Mouse (Mus musculus): ENCODE results near the gene Polr2b. TPM values are rescaled to one million over a fixed set of nuclear protein-coding genes. Genes with fewer than 3 reads are reported as not detected.

Gene Polr2b
- 69.2 and 70.0 TPM in 2 replicates for polyA plus RNA-seq (2015; fragmentation: Nextera tagmentation; extraction: Ambion mirVana)

DNA sequence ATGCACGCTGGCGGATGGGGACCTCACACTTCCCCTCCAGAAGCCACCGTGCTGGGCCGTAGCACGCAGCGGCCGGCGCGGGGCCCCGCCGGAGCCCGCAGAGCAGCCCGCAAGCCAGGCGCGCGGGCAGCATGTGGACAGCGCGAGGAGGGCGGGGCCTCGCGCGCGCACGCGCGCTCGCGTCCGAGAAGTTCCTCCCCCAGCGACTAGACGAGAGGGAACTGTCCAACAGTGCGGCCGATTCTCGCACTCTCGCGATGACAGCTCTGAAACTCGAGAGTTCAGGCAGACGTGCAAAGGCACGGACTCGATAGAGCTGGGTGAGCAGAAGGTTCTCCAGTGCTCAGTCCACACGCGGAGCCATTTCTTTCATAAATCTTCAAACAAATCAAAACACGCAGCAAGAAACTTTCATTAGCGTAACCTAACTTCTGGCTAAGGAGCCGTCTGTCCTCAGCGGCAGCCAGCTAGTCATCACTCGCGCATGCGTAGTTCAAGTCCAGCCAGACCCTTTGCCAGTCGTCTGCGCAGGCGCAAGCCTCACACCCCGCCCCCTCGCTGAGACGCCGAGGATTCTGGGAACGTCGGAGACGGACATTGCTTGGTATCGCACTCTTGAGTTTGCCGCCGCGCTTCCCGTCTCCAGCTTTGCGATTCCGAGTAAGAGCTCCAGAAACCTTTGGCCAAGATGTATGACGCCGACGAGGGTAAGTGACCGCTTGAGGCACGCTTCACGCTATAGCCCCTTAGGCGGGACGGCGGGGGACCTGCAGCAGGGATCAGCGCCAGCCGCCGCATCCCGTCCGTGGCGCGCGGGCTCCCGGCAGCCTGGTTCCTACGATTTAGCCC, at the start of gene Polr2b, which contains the start of gene Noa1:
Gene Polr2b, plus strand, starts transcription at position 224 of the 849 bp plus-strand sequence.
Gene Noa1, minus strand, starts transcription at position 161 of the 849 bp plus-strand sequence.
- H3K4me2 ChIP-seq: peak within 1 kb of the TSS; percentile 99
- H3K4me3 ChIP-seq: peak within 1 kb of the TSS; percentile 96
- H3K9ac ChIP-seq: peak within 1 kb of the TSS; percentile 83
- peaks cover 34% of the 10 kb centered on the region for H3K4me1 ChIP-seq (replicated peaks)
- peak within 1 kb of the TSS; percentile 95 for H3K27ac ChIP-seq
- peak; percentile 97 for ATAC-seq (ENCODE audit: low FRiP score)
- H3K9me3 ChIP-seq: no peaks in the 10 kb centered on the region
- peaks cover 43% of the 10 kb centered on the region for H3K36me3 ChIP-seq
- under 1% methylated on average over 85 of the region's 85 CpGs for WGBS
- no peaks in the 10 kb centered on the region for H3K27me3 ChIP-seq

DNA sequence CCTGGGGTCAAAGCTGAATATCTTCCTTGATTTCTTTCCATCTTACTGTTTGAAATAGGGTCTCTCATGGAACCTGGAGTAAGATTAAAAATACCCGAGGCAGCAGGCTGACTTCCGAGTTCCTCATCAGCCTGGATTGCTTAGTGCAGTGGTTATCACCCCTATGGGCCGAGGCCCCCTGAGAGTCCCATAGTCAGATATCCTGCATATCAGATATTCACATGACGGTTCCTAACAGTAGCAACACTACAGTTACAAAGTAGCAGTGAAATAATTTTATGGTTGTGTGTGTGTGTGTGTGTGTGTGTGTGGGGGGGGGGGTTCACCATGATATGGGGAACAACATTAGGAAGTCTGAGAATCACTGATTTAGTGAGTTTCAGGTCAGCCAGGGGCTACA, 48.8 kb upstream of the Polr2b start:
- no peak overlapping the region for H3K4me2 ChIP-seq
- H3K4me1 ChIP-seq (replicated peaks): 0 out of 2 replicates have a peak, but pooled peaks cover 7% of the 10 kb centered on the region
- H3K4me3 ChIP-seq: no peak overlapping the region
- no peak overlapping the region for H3K9ac ChIP-seq
- H3K27ac ChIP-seq: no peak overlapping the region
- no peaks in the 10 kb centered on the region for H3K36me3 ChIP-seq
- WGBS: 82% methylated on average over 4 of the region's 4 CpGs
- no peaks in the 10 kb centered on the region for H3K27me3 ChIP-seq
- H3K9me3 ChIP-seq: no peaks in the 10 kb centered on the region
- no peak for ATAC-seq (ENCODE audit: low FRiP score)

- no peaks in the 10 kb centered on the region for H3K36me3 ChIP-seq
- no peak overlapping the region for H3K4me3 ChIP-seq
- H3K27ac ChIP-seq: no peak overlapping the region
- H3K4me2 ChIP-seq: no peak overlapping the region
- H3K9ac ChIP-seq: no peak overlapping the region
- no peak for ATAC-seq (ENCODE audit: low FRiP score)
- 20% methylated on average over 5 of the region's 5 CpGs for WGBS
- H3K27me3 ChIP-seq: no peaks in the 10 kb centered on the region
- no peaks in the 10 kb centered on the region for H3K9me3 ChIP-seq
- H3K4me1 ChIP-seq (replicated peaks): peaks cover 13% of the 10 kb centered on the region
Measured at GRCm38 (mm10) chr5:77262105-77262504, 47.8 kb upstream of the Polr2b start.

DNA sequence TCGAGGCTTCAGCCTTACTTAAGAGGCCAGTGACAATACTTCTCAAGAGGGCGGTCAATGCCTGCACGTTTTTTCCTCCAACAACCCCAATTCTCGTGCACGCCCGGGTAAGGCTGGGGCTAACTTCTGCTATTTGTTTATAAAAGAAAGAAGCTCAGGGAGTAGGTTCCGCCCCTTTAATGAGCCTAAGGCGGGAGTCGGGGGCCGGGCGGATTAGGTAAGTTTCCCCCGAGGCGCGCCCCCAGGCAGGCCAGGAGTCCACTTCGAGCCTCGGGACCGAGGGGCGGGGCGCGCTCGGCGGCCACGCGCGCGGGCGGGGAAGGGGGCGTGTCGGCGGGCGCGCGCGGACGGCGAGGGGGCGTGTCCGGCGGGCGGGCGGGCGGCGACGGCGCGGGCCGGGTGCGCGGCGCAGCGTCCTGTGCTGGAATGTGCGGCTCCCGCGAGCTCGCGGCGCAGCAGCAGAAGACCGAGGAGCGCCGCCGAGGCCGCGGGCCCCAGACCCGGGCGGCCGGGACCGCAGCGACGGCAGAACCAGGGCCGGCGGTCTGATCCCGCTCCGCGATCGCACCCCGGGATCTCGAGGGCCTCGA, 44.8 kb upstream of the Polr2b start, which contains the start of gene Rest:
Gene Rest, plus strand, starts transcription at position 411 of the 590 bp plus-strand sequence.
- under 1% methylated on average over 63 of the region's 78 CpGs for WGBS
- ATAC-seq (ENCODE audit: low FRiP score): peak; percentile 89
- peak within 1 kb of the TSS; percentile 72 for H3K4me2 ChIP-seq
- no peaks in the 10 kb centered on the region for H3K9me3 ChIP-seq
- H3K27me3 ChIP-seq: no peaks in the 10 kb centered on the region
- peak within 1 kb of the TSS; percentile 94 for H3K4me3 ChIP-seq
- H3K9ac ChIP-seq: peak within 1 kb of the TSS; percentile 85
- peaks cover 14% of the 10 kb centered on the region for H3K36me3 ChIP-seq
- peak within 1 kb of the TSS; percentile 90 for H3K27ac ChIP-seq
- H3K4me1 ChIP-seq (replicated peaks): peaks cover 28% of the 10 kb centered on the region

DNA sequence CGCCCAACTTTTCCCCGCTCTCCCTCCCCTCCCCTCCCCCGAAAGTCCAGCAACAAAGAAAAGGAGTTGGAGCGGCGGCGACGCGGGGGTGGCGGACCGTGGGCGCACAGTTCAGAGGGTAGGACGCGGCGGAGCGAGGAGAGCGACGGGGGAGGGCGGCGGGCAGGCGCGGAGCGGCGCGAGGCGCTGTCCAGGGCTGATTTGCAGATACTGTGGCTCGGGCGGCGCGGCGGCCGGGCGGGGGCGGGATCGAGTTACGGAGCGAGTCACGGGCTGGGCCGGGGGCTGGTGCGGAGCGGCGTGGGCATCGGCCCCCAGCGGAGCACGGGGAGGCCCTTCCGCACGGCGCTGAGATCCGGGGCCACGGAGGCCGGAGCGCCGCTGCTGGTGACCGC, 44.3 kb upstream of the Polr2b start:
- peak overlapping the region; percentile 94 for H3K4me3 ChIP-seq
- H3K9me3 ChIP-seq: no peaks in the 10 kb centered on the region
- H3K4me1 ChIP-seq (replicated peaks): peaks cover 28% of the 10 kb centered on the region
- no peaks in the 10 kb centered on the region for H3K27me3 ChIP-seq
- peak overlapping the region; percentile 72 for H3K4me2 ChIP-seq
- 2% methylated on average over 42 of the region's 53 CpGs for WGBS
- H3K27ac ChIP-seq: peak overlapping the region; percentile 90
- H3K36me3 ChIP-seq: peaks cover 16% of the 10 kb centered on the region
- peak overlapping the region; percentile 85 for H3K9ac ChIP-seq
- peak; percentile 85 for ATAC-seq (ENCODE audit: low FRiP score)

DNA sequence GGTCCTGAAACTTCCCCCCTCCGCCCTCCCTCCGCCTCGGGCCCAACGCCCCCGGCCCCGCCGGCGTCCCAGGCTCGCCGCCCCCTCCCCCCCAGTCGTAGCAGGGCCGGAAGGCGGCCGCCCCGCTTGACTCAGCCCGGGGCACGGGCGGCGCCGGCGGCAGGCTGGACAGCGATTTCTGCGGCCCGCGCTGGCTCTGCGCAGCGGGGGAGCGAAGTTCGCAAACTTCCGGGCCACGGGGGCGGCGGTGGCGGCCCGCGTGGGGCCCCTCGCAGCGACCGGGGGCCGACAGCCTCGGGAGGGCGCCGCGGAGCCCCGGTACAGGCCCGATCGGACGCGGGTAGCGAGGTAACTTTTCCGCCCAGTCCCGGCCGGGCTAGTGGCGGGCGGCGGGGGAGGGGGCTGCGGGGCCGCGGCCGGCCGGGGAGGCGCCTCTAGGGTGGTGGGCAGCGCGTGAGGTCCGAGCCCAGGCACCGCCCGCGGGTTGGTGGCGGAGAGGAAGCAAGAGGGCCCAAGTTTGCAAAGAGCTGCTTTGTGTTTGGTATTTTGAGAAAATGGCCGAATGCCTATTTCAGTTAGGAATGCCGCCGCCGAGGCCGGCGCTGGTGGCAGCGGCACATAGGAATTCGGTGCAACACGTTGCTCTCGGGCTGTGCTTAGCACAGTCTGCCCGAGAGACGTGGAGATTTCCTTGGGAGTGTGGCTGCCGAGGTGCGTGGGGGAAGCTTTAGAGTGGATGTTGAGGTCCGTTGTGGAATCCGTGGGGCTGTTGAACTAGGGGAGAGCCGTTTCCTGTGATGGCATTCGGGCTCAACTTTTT, 43.7 kb upstream of the Polr2b start:
- peak overlapping the region; percentile 94 for H3K4me3 ChIP-seq
- H3K9me3 ChIP-seq: no peaks in the 10 kb centered on the region
- peaks cover 28% of the 10 kb centered on the region for H3K4me1 ChIP-seq (replicated peaks)
- peak overlapping the region; percentile 72 for H3K4me2 ChIP-seq
- H3K36me3 ChIP-seq: peaks cover 16% of the 10 kb centered on the region
- ATAC-seq (ENCODE audit: low FRiP score): peak; percentile 43
- peak overlapping the region; percentile 85 for H3K9ac ChIP-seq
- no peaks in the 10 kb centered on the region for H3K27me3 ChIP-seq
- peak overlapping the region; percentile 90 for H3K27ac ChIP-seq
- 0% methylated on average over 75 of the region's 87 CpGs for WGBS

- Histone ChIP-seq H3K27me3 (no peaks in the 10 kb centered on the region), H3K4me2 (peak overlapping the region; percentile 72), H3K4me3 (peak overlapping the region; percentile 94), H3K9ac (peak overlapping the region; percentile 85), H3K36me3 (peaks cover 16% of the 10 kb centered on the region), H3K4me1 (replicated peaks) (peaks cover 24% of the 10 kb centered on the region), H3K9me3 (no peaks in the 10 kb centered on the region), H3K27ac (peak overlapping the region; percentile 90)
- 2% methylated on average over 11 of the region's 11 CpGs for WGBS
- ATAC-seq (ENCODE audit: low FRiP score): no peak
Measured at GRCm38 (mm10) chr5:77266886-77267401, 43.0 kb upstream of the Polr2b start.

DNA sequence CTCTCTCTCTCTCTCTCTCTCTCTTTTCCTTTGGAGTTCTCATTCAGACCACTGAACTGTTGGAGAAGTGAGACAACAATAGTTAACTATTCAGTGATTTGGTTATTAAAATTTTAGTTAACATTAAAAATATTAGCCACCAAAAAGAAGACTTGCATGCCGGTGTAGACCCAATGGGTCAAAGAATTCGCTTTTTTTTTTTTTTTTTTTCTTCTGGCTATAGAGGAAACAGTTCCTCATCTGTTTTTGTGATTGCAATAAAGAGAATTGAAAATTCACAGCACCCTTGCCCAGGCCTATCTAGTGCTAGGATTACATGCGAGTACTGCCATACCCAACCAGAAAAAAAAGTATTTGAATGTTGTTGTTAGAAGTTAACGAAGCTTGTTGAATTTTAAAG, 42.5 kb upstream of the Polr2b start:
- Histone ChIP-seq H3K9me3 (no peaks in the 10 kb centered on the region), H3K27me3 (no peaks in the 10 kb centered on the region), H3K4me2 (peak overlapping the region; percentile 72), H3K9ac (no peak overlapping the region), H3K27ac (no peak overlapping the region), H3K36me3 (peaks cover 16% of the 10 kb centered on the region), H3K4me3 (peak overlapping the region; percentile 94), H3K4me1 (replicated peaks) (peaks cover 24% of the 10 kb centered on the region)
- whole genome bisulfite sequencing: 77% methylated on average over 4 of the region's 4 CpGs
- no peak for ATAC-seq (ENCODE audit: low FRiP score)

GRCm38 (mm10) chr5:77267957-77268624, 41.9 kb upstream of the Polr2b start:
- H3K9me3 ChIP-seq: no peaks in the 10 kb centered on the region
- WGBS: 94% methylated on average over 30 of the region's 30 CpGs
- H3K4me1 ChIP-seq (replicated peaks): peaks cover 24% of the 10 kb centered on the region
- no peaks in the 10 kb centered on the region for H3K27me3 ChIP-seq
- H3K4me2 ChIP-seq: peak overlapping the region; percentile 72; the same call in 1 of the 2 replicates
- ATAC-seq (ENCODE audit: low FRiP score): no peak
- H3K27ac ChIP-seq: no peak overlapping the region
- peaks cover 21% of the 10 kb centered on the region for H3K36me3 ChIP-seq
- H3K4me3 ChIP-seq: no peak overlapping the region
- no peak overlapping the region for H3K9ac ChIP-seq

- ATAC-seq (ENCODE audit: low FRiP score): no peak
- 80% methylated on average over 8 of the region's 8 CpGs for WGBS
- Histone ChIP-seq H3K9me3 (no peaks in the 10 kb centered on the region), H3K4me3 (no peak overlapping the region), H3K9ac (no peak overlapping the region), H3K4me2 (no peak overlapping the region), H3K27ac (no peak overlapping the region), H3K27me3 (no peaks in the 10 kb centered on the region), H3K4me1 (replicated peaks) (peaks cover 24% of the 10 kb centered on the region), H3K36me3 (peaks cover 30% of the 10 kb centered on the region)
Measured at GRCm38 (mm10) chr5:77269399-77269798, 40.5 kb upstream of the Polr2b start.

GRCm38 (mm10) chr5:77273151-77273550, 36.8 kb upstream of the Polr2b start:
- Histone ChIP-seq H3K27ac (no peak overlapping the region), H3K27me3 (no peaks in the 10 kb centered on the region), H3K4me1 (replicated peaks) (0 out of 2 replicates have a peak, but pooled peaks cover 12% of the 10 kb centered on the region), H3K9me3 (no peaks in the 10 kb centered on the region), H3K4me2 (no peak overlapping the region), H3K9ac (no peak overlapping the region), H3K36me3 (peaks cover 56% of the 10 kb centered on the region), H3K4me3 (no peak overlapping the region)
- ATAC-seq (ENCODE audit: low FRiP score): no peak
- WGBS: 79% methylated on average over 7 of the region's 7 CpGs
